Mouse (Mus musculus): ENCODE results near the gene Vash1. TPM values are rescaled to one million over a fixed set of nuclear protein-coding genes. Genes with fewer than 3 reads are reported as not detected.
A peak's percentile ranks its signal among the peaks of the same experiment; 100 is the strongest.

Vash1 gene
- polyA plus RNA-seq, 1 experiment = 1.3 TPM

DNA sequence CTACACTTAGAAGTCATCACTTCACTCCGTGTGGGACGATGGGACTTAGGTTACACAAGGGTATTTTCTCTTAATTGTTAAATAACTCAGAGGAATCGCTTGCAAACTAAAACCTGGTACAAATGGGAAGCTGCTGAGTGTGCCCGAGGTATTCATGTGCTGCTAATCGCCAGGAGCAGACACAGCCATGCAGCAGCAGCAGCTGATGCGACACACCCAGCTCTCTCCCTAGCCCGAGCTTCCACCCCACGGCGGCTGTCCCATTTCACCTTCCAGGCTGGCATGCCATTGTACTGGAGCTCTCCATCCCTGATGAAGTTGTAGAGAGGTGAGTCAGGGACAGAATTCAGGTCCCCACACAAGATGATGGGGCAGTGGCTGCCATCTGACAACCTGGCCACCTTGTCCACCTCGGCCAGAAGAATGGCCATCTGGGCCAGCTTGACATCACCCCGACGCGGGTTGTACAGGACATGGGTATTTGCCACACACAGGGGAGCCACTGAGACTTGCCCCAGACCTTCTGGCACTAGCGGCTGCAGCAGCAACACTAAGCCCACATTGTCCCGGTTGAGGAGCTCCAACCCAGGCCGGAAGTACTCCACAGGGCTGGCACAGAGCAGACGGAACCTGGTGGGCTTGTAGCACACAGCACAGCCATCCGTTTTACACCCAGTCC is 41.6 kb downstream of the Vash1 start:
- peak; percentile 7 for DNase-seq (ENCODE audit: low spot score)

DNA sequence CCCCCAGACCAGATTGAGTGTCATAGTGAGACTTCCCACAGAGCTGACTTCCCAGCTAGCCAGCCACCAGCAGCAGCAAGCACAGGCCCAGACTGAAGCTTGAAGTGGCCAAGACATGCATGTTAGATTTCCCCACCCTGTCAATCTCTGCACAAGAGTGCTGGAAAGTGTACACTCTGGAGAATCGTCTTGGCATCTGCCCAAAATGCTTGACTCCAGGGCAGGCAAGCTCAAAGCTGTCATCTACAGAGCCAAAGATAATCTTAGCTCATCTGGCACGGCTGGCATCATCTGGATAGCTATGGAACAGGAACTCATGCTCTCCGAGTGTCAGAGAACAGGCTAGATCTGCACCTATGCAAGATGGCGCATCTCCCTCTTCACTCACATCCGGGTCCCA is 43.0 kb downstream of the Vash1 start:
- no peak for DNase-seq (ENCODE audit: low spot score)

DNA sequence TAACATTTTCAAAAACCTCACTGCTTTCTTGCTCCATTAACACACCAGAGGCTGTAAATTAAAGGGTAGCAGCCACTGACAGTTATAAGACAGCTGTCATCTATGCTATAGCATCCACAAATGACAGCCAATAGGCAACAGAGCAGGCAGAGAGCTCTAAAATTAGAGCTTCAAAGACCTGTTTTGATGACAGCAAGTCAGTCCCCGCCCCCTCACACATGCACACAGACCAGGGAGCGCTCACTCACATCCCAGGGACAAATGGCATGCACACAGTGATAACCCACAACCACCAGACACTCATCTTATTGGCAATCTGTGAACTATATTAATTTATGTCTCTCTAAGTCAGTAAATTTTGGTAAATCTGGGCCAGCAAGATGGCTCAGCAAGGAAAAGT is 45.8 kb downstream of the Vash1 start:
- no peak for DNase-seq (ENCODE audit: low spot score)

DNA sequence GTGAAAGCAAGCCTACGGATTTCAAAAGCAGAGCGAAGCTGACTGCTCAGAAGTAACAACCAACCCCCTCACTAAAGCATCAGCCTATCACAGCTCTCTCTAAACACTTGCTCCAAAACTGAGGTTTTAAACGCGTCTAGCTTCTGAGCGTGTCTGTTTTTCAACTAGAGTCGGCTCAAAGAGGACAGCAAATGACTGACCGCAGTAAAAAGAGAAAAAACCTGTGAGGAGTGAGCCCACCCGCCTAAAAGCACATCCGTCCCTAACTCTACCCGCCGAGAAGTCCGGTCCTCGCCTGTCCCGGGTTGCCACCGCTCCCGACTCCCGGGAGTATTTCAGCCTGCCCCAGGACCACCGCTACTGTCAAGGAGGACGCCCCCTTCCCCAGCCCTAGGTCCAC is 47.2 kb downstream of the Vash1 start:
- no peak for DNase-seq (ENCODE audit: low spot score)

DNA sequence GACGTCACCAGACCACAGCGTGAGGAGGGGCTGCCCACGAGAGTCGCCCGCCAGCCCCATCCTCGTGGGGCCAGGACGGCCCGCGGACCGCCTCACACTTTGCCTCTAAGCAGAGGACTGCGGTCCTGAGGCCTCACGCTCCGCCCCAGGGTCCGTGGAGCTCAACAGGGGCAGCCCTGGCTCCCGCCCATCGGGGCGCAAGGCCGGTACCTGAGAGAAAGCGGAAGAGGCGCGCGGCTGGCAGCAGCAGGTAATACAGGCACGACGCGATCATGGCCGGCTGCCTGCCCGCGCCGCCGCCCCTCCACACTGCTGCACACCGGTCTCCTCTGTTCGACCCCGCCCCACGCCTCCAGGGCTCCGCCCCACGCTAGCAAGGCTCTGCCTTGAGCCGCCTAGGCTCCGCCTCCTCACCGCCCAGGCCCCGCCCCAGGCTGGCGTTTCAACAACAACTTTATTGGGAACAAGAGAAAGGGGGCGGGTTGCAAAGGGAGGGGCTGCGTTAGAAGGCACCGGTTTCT is 47.7 kb downstream of the Vash1 start, which contains the start of gene Angel1:
Gene Angel1, minus strand, starts transcription at position 341 of the 521 bp plus-strand sequence.
- peak; percentile 85 for DNase-seq (ENCODE audit: low spot score)

DNA sequence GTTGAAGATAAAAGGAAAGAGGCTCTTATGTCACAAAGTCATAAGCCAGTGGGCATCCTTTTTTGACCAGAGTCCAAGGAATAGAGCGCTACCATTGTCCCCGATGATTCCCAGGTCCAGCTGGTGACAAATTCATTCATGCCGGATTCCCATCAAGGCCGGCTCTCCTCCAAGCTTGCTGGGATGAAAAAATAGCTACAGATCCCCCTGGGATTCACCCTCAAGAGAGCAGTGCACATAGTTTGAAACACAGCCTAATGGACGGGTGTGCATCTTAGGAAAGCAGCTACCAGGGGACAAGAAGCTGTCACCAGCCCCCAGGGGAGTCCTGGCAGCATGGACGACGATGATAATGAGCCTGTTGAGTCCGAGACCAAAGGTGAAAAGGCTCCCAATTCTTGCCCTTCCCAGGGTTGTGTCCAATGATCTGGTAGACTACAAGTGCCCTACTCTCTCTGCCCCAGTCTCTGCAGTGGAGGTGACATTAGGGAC is 55.9 kb downstream of the Vash1 start, which contains the start of gene Lrrc74a:
Gene Lrrc74a, plus strand, starts transcription at position 51 of the 492 bp plus-strand sequence.
- no peak for DNase-seq (ENCODE audit: low spot score)

Other genes starting within 250 kb of the Vash1 start
- gene Angel1, start 47.8 kb downstream of the Vash1 start, polyA plus RNA-seq (2012; rRNA removed) = 6.7 and 6.9 TPM in 2 replicates
- not detected in 2 replicates for gene Lrrc74a, start 55.7 kb downstream of the Vash1 start, polyA plus RNA-seq (2012; rRNA removed)
- 29.6 and 38.2 TPM in 2 replicates for gene Irf2bpl, start 206.1 kb downstream of the Vash1 start, polyA plus RNA-seq (2012; rRNA removed)